In the genomic region with DNA sequence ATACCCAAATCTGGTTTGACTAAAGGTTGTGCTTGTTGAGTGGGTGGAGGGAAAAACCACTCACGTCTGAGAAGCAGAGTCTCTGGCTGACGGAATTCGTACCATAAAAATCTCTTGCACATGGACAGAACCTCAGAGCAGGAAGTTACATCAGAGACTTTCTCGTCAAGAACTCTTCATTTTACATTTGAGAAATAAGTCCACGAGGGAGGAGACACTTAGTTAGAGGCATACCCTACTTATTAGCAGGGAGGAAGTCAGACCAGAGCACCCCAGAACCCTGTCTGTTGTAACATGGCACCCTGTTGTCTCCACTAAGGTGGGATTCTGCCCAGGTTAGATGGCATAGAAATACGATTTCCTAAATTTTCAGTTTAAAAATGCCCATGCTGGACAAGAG, we compare ENCODE assay signal across 24 mouse cellular contexts.
DNase-seq lines count a peak whose midpoint lies in the region; ATAC-seq and TF ChIP-seq lines count a peak whose summit lies in the region.
"Had no signal": no experiment of that assay in that cellular context is flagged by ENCODE, and none has a peak within 500 bp of the region (broad histone marks: within the 10 kb centered on the region; RNA-seq: fewer than 3 reads in every experiment).

No protein-coding gene starts in this region.

- no peak overlapping the region for H3K4me3 ChIP-seq in liver, embryonic 16.5 days (ENCODE audit: low read depth, low read length)
- H3K4me3 ChIP-seq in embryonic fibroblast, embryonic 13.5 days (ENCODE audit: insufficient read depth, low read length): no peak overlapping the region
- no peak overlapping the region for H3K4me3 ChIP-seq in forebrain, embryonic 16.5 days (replicated peaks; ENCODE audit: low read length)
- H3K4me3 ChIP-seq: embryonic facial prominence, embryonic 10.5 days; erythroblast, embryonic 14.5 days; forebrain, embryonic 10.5 days; heart, embryonic 10.5 days; hindbrain, embryonic 10.5 days; intestine, embryonic 15.5 days had no signal

- intact Hi-C loops in heart, postnatal 14 days (cut with DNase I): no loop called here

- peak; percentile 24; the same call in 1 of the 2 replicates for ATAC-seq in liver, embryonic 16.5 days (ENCODE audit: low read depth)
- ATAC-seq in megakaryocyte progenitor cell, adult 5-6 weeks (replicated peaks; ENCODE audit: poor library complexity): peak; percentile 79
- ATAC-seq in forebrain, embryonic 16.5 days: no peak
- ATAC-seq: activated CD4-positive, CD25-positive, alpha-beta regulatory T cell, adult 4 months; forebrain, embryonic 14.5 days; intestine, embryonic 15.5 days had no signal

- DNase-seq in liver (no peak), NIH3T3 (ENCODE audit: low read depth) (peak; percentile 40)
- no peak for DNase-seq in heart, postnatal 14 days
- DNase-seq: adrenal gland, postnatal 25 days; cerebellum, adult 11 months; cerebellum, adult 9-10 months; cerebellum, postnatal 36 days; gastrocnemius, postnatal 25 days; heart, adult 11 months; heart, postnatal 10 days had no signal

- WGBS in liver, embryonic 16.5 days (ENCODE audit: insufficient replicate concordance): 35% methylated on average over 6 of the region's 6 CpGs
- WGBS in forebrain, embryonic 16.5 days: 88% methylated on average over 6 of the region's 6 CpGs

- H3K27me3 ChIP-seq in liver, embryonic 16.5 days (ENCODE audit: control insufficient read depth, insufficient read depth, low read depth, low read length): no peaks in the 10 kb centered on the region
- H3K27me3 ChIP-seq in forebrain, embryonic 16.5 days (replicated peaks; ENCODE audit: control insufficient read depth, insufficient read depth, low read length): no peaks in the 10 kb centered on the region
- H3K27me3 ChIP-seq: intestine, embryonic 15.5 days; Patski had no signal

- H3K9ac ChIP-seq in liver, embryonic 16.5 days (ENCODE audit: low read depth, low read length): no peak overlapping the region
- no peak overlapping the region for H3K9ac ChIP-seq in forebrain, embryonic 16.5 days (replicated peaks; ENCODE audit: low read depth, low read length)
- H3K9ac ChIP-seq: hindbrain, embryonic 14.5 days; intestine, embryonic 15.5 days had no signal

- H3K4me1 ChIP-seq in liver, embryonic 16.5 days (ENCODE audit: control insufficient read depth, low read depth, low read length): no peaks in the 10 kb centered on the region
- peaks cover 9% of the 10 kb centered on the region for H3K4me1 ChIP-seq in embryonic fibroblast, embryonic 13.5 days (ENCODE audit: control insufficient read depth, insufficient read depth, low read length)
- H3K4me1 ChIP-seq in forebrain, embryonic 16.5 days (replicated peaks; ENCODE audit: control insufficient read depth, insufficient read depth, low read length): no peaks in the 10 kb centered on the region
- H3K4me1 ChIP-seq: embryonic facial prominence, embryonic 10.5 days; heart, embryonic 10.5 days; intestine, embryonic 15.5 days had no signal

- H3K9me3 ChIP-seq in liver, embryonic 16.5 days (replicated peaks; ENCODE audit: control insufficient read depth, low read length): no peaks in the 10 kb centered on the region
- no peaks in the 10 kb centered on the region for H3K9me3 ChIP-seq in forebrain, embryonic 16.5 days (ENCODE audit: control insufficient read depth, low read length)
- H3K9me3 ChIP-seq: embryonic facial prominence, embryonic 10.5 days; forebrain, embryonic 10.5 days; heart, embryonic 10.5 days; hindbrain, embryonic 10.5 days; intestine, embryonic 15.5 days had no signal

- H3K36me3 ChIP-seq in liver, embryonic 16.5 days (ENCODE audit: control insufficient read depth, insufficient read depth): no peaks in the 10 kb centered on the region
- no peaks in the 10 kb centered on the region for H3K36me3 ChIP-seq in forebrain, embryonic 16.5 days (ENCODE audit: control insufficient read depth, insufficient read depth)
- H3K36me3 ChIP-seq: embryonic facial prominence, embryonic 10.5 days; forebrain, embryonic 10.5 days; heart, embryonic 10.5 days; hindbrain, embryonic 10.5 days; intestine, embryonic 15.5 days had no signal

- no peak overlapping the region for H3K27ac ChIP-seq in liver, embryonic 16.5 days (ENCODE audit: low read length)
- H3K27ac ChIP-seq in embryonic fibroblast, embryonic 13.5 days (ENCODE audit: insufficient read depth, low read length): peak overlapping the region; percentile 69
- H3K27ac ChIP-seq in forebrain, embryonic 16.5 days (ENCODE audit: low read length): no peak overlapping the region
- H3K27ac ChIP-seq: embryonic facial prominence, embryonic 10.5 days; forebrain, embryonic 10.5 days; heart, embryonic 10.5 days; hindbrain, embryonic 10.5 days; hindbrain, embryonic 14.5 days; intestine, embryonic 15.5 days had no signal

- no peak for TF ChIP-seq CTCF in embryonic fibroblast, embryonic 13.5 days (IDR thresholded peaks at IDR 0.05; ENCODE audit: borderline replicate concordance, insufficient read depth, low read length)

- TF ChIP-seq POLR2A in embryonic fibroblast, embryonic 13.5 days (IDR thresholded peaks at IDR 0.05; ENCODE audit: low read depth, low read length): no peak

- no peak overlapping the region for H3K4me2 ChIP-seq in liver, embryonic 16.5 days (ENCODE audit: low read depth, low read length)
- H3K4me2 ChIP-seq in forebrain, embryonic 16.5 days (ENCODE audit: low read length): no peak overlapping the region
- H3K4me2 ChIP-seq: hindbrain, embryonic 14.5 days; intestine, embryonic 15.5 days had no signal
